Mouse (Mus musculus) heart, embryonic 15.5 days (tissue): Measurements from ENCODE around the gene H2afz. TPM values are rescaled to one million over a fixed set of nuclear protein-coding genes. Genes with fewer than 3 reads are reported as not detected.

Source experiments
- polyA plus RNA-seq: library from polyadenylated mRNA; unstranded; fragments of >200 nt; fragmentation: Nextera tagmentation; extraction: Ambion mirVana; gene quantifications from 2 replicates; pipeline ENCODE4 v1.2.1, GENCODE M21; 2015

The H2afz gene
- polyA plus RNA-seq, 1 experiment from 2014 or later, result 981 TPM

Other genes starting within 250 kb of the H2afz start
- gene Ddit4l, start 242.9 kb upstream of the H2afz start, polyA plus RNA-seq, result 5.8 and 7.0 TPM in 2 replicates
- gene Gm21962, start 193.0 kb upstream of the H2afz start, polyA plus RNA-seq, result not detected in 2 replicates
- 9.5 and 10.5 TPM in 2 replicates for gene Dnajb14, start 3.2 kb downstream of the H2afz start, polyA plus RNA-seq
- 100 and 108 TPM in 2 replicates for gene Lamtor3, start 54.0 kb downstream of the H2afz start, polyA plus RNA-seq
- 18.4 TPM in 2 replicates for gene Dapp1, start 117.1 kb downstream of the H2afz start, polyA plus RNA-seq
- gene 1110002E22Rik, start 200.6 kb downstream of the H2afz start, polyA plus RNA-seq, result 13.8 and 16.0 TPM in 2 replicates
- 0.47 and 0.58 TPM in 2 replicates for gene Gm5105, start 202.9 kb downstream of the H2afz start, polyA plus RNA-seq